In genomic region chr5:36982271-36982670, GRCm38 (mm10) we compare ENCODE assay signal across 24 mouse cellular contexts. TPM values are rescaled to one million over a fixed set of nuclear protein-coding genes. Genes with fewer than 3 reads are reported as not detected.
DNase-seq lines count a peak whose midpoint lies in the region; ATAC-seq and TF ChIP-seq lines count a peak whose summit lies in the region.
"Had no signal": no experiment of that assay in that cellular context is flagged by ENCODE, and none has a peak within 500 bp of the region (broad histone marks: within the 10 kb centered on the region; RNA-seq: fewer than 3 reads in every experiment).

No protein-coding gene starts in this region.

- no peak overlapping the region for H3K4me2 ChIP-seq in heart, embryonic 12.5 days
- H3K4me2 ChIP-seq in midbrain, embryonic 11.5 days = no peak overlapping the region
- H3K4me2 ChIP-seq in midbrain, embryonic 16.5 days (ENCODE audit: low read length) = no peak overlapping the region
- H3K4me2 ChIP-seq: embryonic facial prominence, embryonic 12.5 days; forebrain, embryonic 12.5 days; heart, embryonic 13.5 days; hindbrain, embryonic 15.5 days had no signal

- peak; percentile 45 for DNase-seq in adrenal gland, adult 2 months
- DNase-seq in adrenal gland, adult 18-20 months (ENCODE audit: low spot score in 2 of 2) = no peak
- no peak for DNase-seq in heart, adult 8-10 months (ENCODE audit: low spot score)
- no peak for DNase-seq in midbrain, embryonic 11.5 days (ENCODE audit: low spot score, missing footprints)
- DNase-seq in brain, embryonic 14.5 days (ENCODE audit: low read depth) = peak; percentile 13
- no peak for DNase-seq in left cerebral cortex, postnatal 25 days (ENCODE audit: low spot score in 2 of 2)
- DNase-seq: adrenal gland, postnatal 10 days; B cell, adult 2 months; cerebellum, adult 11-12 months; cerebellum, adult 9-10 months; cerebellum, postnatal 25 days; forebrain, postnatal 0 days; gastrocnemius, postnatal 14 days; heart, adult 2 months; heart, postnatal 36 days had no signal

- intact Hi-C loops in left cerebral cortex, postnatal 25 days (cut with DNase I) = no loop called here

- no peak for ATAC-seq in heart, embryonic 12.5 days (ENCODE audit: insufficient number of reproducible peaks, low FRiP score)
- ATAC-seq in midbrain, embryonic 11.5 days (ENCODE audit: low FRiP score) = no peak
- ATAC-seq in midbrain, embryonic 16.5 days = no peak
- ATAC-seq: activated CD4-positive, CD25-positive, alpha-beta regulatory T cell, adult 4 months; CD4-positive, CD25-positive, alpha-beta regulatory T cell, adult 4 months; forebrain, postnatal 0 days; Patski had no signal

- H3K9ac ChIP-seq in heart, embryonic 12.5 days = 0 out of 2 replicates have a peak overlapping the region, but pooled peaks have one; percentile 23
- H3K9ac ChIP-seq in midbrain, embryonic 11.5 days (ENCODE audit: low read length) = peak overlapping the region; percentile 12; the same call in 1 of the 2 replicates
- H3K9ac ChIP-seq in midbrain, embryonic 16.5 days (ENCODE audit: low read depth, low read length) = no peak overlapping the region
- H3K9ac ChIP-seq: embryonic facial prominence, embryonic 12.5 days; forebrain, embryonic 12.5 days; forebrain, postnatal 0 days; heart, embryonic 13.5 days; hindbrain, embryonic 15.5 days had no signal

- H3K9me3 ChIP-seq in heart, embryonic 12.5 days (replicated peaks) = no peaks in the 10 kb centered on the region
- H3K9me3 ChIP-seq in midbrain, embryonic 11.5 days (ENCODE audit: control insufficient read depth, low read length) = no peaks in the 10 kb centered on the region
- no peaks in the 10 kb centered on the region for H3K9me3 ChIP-seq in midbrain, embryonic 16.5 days (replicated peaks; ENCODE audit: control insufficient read depth, low read length, poor library complexity, severe bottlenecking)
- H3K9me3 ChIP-seq: embryonic facial prominence, embryonic 12.5 days; forebrain, embryonic 12.5 days; heart, embryonic 13.5 days; hindbrain, embryonic 15.5 days had no signal

- TF ChIP-seq POLR2A in brain, embryonic 14.5 days (IDR thresholded peaks at IDR 0.05; ENCODE audit: borderline replicate concordance, extremely low read depth, insufficient read depth, insufficient read length, poor library complexity, severe bottlenecking) = no peak

- no peak overlapping the region for H3K27ac ChIP-seq in heart, embryonic 12.5 days (ENCODE audit: poor library complexity, severe bottlenecking)
- no peak overlapping the region for H3K27ac ChIP-seq in midbrain, embryonic 11.5 days (ENCODE audit: low read depth, low read length)
- H3K27ac ChIP-seq in midbrain, embryonic 16.5 days (ENCODE audit: low read length) = no peak overlapping the region
- H3K27ac ChIP-seq: embryonic facial prominence, embryonic 12.5 days; forebrain, embryonic 12.5 days; heart, adult 2 months; heart, embryonic 13.5 days; hindbrain, embryonic 15.5 days had no signal

- no peak for TF ChIP-seq CTCF in brain, embryonic 14.5 days (IDR thresholded peaks at IDR 0.05; ENCODE audit: borderline replicate concordance, extremely low read depth, insufficient read depth, insufficient read length)

- WGBS in heart, embryonic 12.5 days = 86% methylated on average over 4 of the region's 4 CpGs
- WGBS in midbrain, embryonic 11.5 days = 50% methylated on average over 4 of the region's 4 CpGs
- 56% methylated on average over 4 of the region's 4 CpGs for WGBS in midbrain, embryonic 16.5 days

- H3K36me3 ChIP-seq in heart, embryonic 12.5 days = peaks cover 16% of the 10 kb centered on the region
- H3K36me3 ChIP-seq in midbrain, embryonic 11.5 days (ENCODE audit: control insufficient read depth, insufficient read depth, low read length) = no peaks in the 10 kb centered on the region
- no peaks in the 10 kb centered on the region for H3K36me3 ChIP-seq in midbrain, embryonic 16.5 days (ENCODE audit: control insufficient read depth, insufficient read depth, low read length)
- H3K36me3 ChIP-seq: embryonic facial prominence, embryonic 12.5 days; hindbrain, embryonic 15.5 days had no signal

- H3K4me3 ChIP-seq in heart, embryonic 12.5 days = no peak overlapping the region
- H3K4me3 ChIP-seq in midbrain, embryonic 11.5 days (ENCODE audit: low read depth, low read length) = no peak overlapping the region
- H3K4me3 ChIP-seq in midbrain, embryonic 16.5 days (ENCODE audit: low read depth, low read length) = no peak overlapping the region
- H3K4me3 ChIP-seq: embryonic facial prominence, embryonic 12.5 days; forebrain, embryonic 12.5 days; heart, adult 2 months; heart, embryonic 13.5 days; hindbrain, embryonic 15.5 days had no signal

- H3K27me3 ChIP-seq in heart, embryonic 12.5 days (replicated peaks) = no peaks in the 10 kb centered on the region; the same call in 1 of the 2 replicates
- no peaks in the 10 kb centered on the region for H3K27me3 ChIP-seq in midbrain, embryonic 11.5 days (ENCODE audit: control insufficient read depth, insufficient read depth, low read length)
- no peaks in the 10 kb centered on the region for H3K27me3 ChIP-seq in midbrain, embryonic 16.5 days (ENCODE audit: control insufficient read depth, insufficient read depth, low read depth, low read length)
- H3K27me3 ChIP-seq: heart, embryonic 13.5 days; hindbrain, embryonic 15.5 days; Patski had no signal

- peaks cover 42% of the 10 kb centered on the region for H3K4me1 ChIP-seq in heart, embryonic 12.5 days (replicated peaks)
- peaks cover 4% of the 10 kb centered on the region for H3K4me1 ChIP-seq in midbrain, embryonic 11.5 days (ENCODE audit: control insufficient read depth, insufficient read depth, low read length)
- no peaks in the 10 kb centered on the region for H3K4me1 ChIP-seq in midbrain, embryonic 16.5 days (ENCODE audit: control insufficient read depth, insufficient read depth, low read length)
- H3K4me1 ChIP-seq: embryonic facial prominence, embryonic 12.5 days; hindbrain, embryonic 15.5 days had no signal

RNA-seq across cellular contexts. Expression of gene Wfs1, which starts 6.7 kb away (rescaled TPM):
- total RNA-seq in adrenal gland, adult 2 months (2021) = 100 to 1,000 TPM in 1 of 2 experiments, 10 to 100 TPM in 1; 32.6 to 122 TPM
- 39.2 and 91.2 TPM in 2 replicates for polyA plus RNA-seq in adrenal gland, adult 2 months (2012; rRNA removed)
- total RNA-seq in adrenal gland, adult 18-20 months (2021) = 100 to 1,000 TPM in 1 of 2 experiments, 10 to 100 TPM in 1; 28.0 to 133 TPM
- 32.0 and 32.7 TPM in 2 replicates for polyA plus RNA-seq in heart, embryonic 12.5 days (2016; fragmentation: Nextera tagmentation; extraction: Ambion mirVana)
- 100 to 1,000 TPM in 2 of 4 experiments, 10 to 100 TPM in 2; 92.1 to 104 (median 96.8) TPM for total RNA-seq in heart, adult 8-10 months (2022)
- polyA plus RNA-seq in midbrain, embryonic 11.5 days (2014; fragmentation: Nextera tagmentation; extraction: Ambion mirVana) = 6.4 and 7.0 TPM in 2 replicates
- 10.3 and 11.1 TPM in 2 replicates for polyA plus RNA-seq in midbrain, embryonic 16.5 days (2015; fragmentation: Nextera tagmentation; extraction: Ambion mirVana)
- 4.0 and 7.8 TPM in 2 replicates for polyA plus RNA-seq in brain, embryonic 14.5 days (2012; rRNA removed)
- total RNA-seq in left cerebral cortex, postnatal 25 days (2021) = 100 to 1,000 TPM; 114 to 145 TPM

Comparison
In these comparisons a context has a peak if more than half of its experiments do, and no peak if none do; other contexts are left out.
1. DNase-seq: peak in adrenal gland, adult 2 months (single experiment) and brain, embryonic 14.5 days (single experiment); none in adrenal gland, adult 18-20 months (0 of 2), heart, adult 8-10 months (single experiment), midbrain, embryonic 11.5 days (single experiment) and left cerebral cortex, postnatal 25 days (0 of 2).